ENCODE assay signal across 23 mouse cellular contexts in the genomic region with DNA sequence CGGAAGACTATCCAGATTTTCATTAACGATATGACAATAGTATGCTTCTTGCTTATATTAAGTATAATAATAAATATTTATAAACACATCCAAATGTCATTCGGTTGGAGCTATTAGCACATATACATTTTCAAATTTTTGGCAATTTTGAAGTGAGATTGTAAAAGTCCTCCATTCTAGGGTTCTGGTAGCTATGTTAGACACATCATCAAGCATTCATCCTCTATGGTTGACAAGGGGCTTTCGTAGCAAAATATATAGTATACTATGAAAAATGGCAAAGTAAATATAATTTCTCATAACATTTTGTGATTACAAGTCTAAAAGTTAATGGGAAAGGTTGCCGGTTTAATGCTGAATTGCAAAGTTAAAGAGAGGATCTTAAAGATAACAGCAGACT. TPM values are rescaled to one million over a fixed set of nuclear protein-coding genes. Genes with fewer than 3 reads are reported as not detected.
"Had no signal": no experiment of that assay in that cellular context is flagged by ENCODE, and none has a peak within 500 bp of the region (broad histone marks: within the 10 kb centered on the region; RNA-seq: fewer than 3 reads in every experiment).

No protein-coding gene starts in this region.

- ATAC-seq: hindbrain, embryonic 16.5 days; inflammation-experienced regulatory T-cells, adult 6 months; liver, embryonic 12.5 days; midbrain, embryonic 15.5 days had no signal

- H3K9me3 ChIP-seq: limb, embryonic 10.5 days; limb, embryonic 13.5 days; liver, embryonic 12.5 days; liver, embryonic 15.5 days; megakaryocyte, embryonic 14.5 days; midbrain, embryonic 10.5 days; midbrain, embryonic 15.5 days; neural tube, embryonic 12.5 days; neural tube, embryonic 15.5 days had no signal

- DNase-seq: kidney, adult 11 months; kidney, postnatal 25 days; liver; lung, adult 18-20 months; lung, postnatal 36 days; right cerebral cortex, adult 18-20 months; right cerebral cortex, postnatal 14 days; right cerebral cortex, postnatal 4 days; thymus, adult 2 months; thymus, postnatal 14 days; thymus, postnatal 4 days had no signal

- H3K4me3 ChIP-seq: limb, embryonic 10.5 days; limb, embryonic 13.5 days; liver, embryonic 12.5 days; liver, embryonic 15.5 days; megakaryocyte, embryonic 14.5 days; midbrain, embryonic 10.5 days; midbrain, embryonic 15.5 days; neural tube, embryonic 12.5 days; neural tube, embryonic 15.5 days had no signal

- H3K4me2 ChIP-seq: liver, embryonic 12.5 days; liver, embryonic 15.5 days; midbrain, embryonic 15.5 days; neural tube, embryonic 12.5 days; neural tube, embryonic 15.5 days had no signal

- H3K27ac ChIP-seq: liver, embryonic 12.5 days; liver, embryonic 15.5 days; midbrain, embryonic 10.5 days; midbrain, embryonic 15.5 days; neural tube, embryonic 12.5 days; neural tube, embryonic 15.5 days; stomach, postnatal 0 days had no signal

- H3K4me1 ChIP-seq: liver, embryonic 12.5 days; liver, embryonic 15.5 days; megakaryocyte, embryonic 14.5 days; midbrain, embryonic 10.5 days; midbrain, embryonic 15.5 days; neural tube, embryonic 12.5 days had no signal

- H3K9ac ChIP-seq: limb, embryonic 13.5 days; liver, embryonic 12.5 days; liver, embryonic 15.5 days; midbrain, embryonic 15.5 days; neural tube, embryonic 12.5 days; neural tube, embryonic 15.5 days had no signal

- H3K36me3 ChIP-seq: limb, embryonic 10.5 days; limb, embryonic 13.5 days; liver, embryonic 12.5 days; liver, embryonic 15.5 days; midbrain, embryonic 10.5 days; midbrain, embryonic 15.5 days; neural tube, embryonic 12.5 days; neural tube, embryonic 15.5 days had no signal

- H3K27me3 ChIP-seq: limb, embryonic 13.5 days; liver, embryonic 12.5 days; liver, embryonic 15.5 days; megakaryocyte, embryonic 14.5 days; midbrain, embryonic 15.5 days; neural tube, embryonic 12.5 days; neural tube, embryonic 15.5 days had no signal

RNA-seq across cellular contexts. Expression of a gene that starts 10.4 kb away (rescaled TPM):
- polyA plus RNA-seq: inflammation-experienced regulatory T-cells, adult 6 months had no signal
